28 mouse cellular contexts compared by ENCODE assay signal in the genomic region with DNA sequence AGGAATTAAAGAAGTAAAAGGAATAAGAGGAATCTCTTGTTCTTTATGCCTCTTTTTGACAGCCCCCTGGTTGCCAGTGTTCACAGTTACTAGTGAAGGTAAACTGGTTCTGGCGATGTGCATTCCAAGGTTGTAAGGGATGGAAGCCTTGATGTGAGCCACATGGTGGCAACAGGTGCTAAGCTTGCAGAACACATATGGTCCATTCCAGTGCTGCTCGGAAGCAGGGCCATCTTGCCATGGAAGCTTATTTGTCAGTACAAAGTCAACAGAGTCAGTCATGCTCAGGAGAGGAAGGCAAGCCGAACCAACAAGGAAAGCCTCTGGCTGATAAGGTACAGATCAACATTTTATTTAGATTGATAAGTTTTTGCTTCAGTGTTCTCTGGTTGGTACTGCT. TPM values are rescaled to one million over a fixed set of nuclear protein-coding genes. Genes with fewer than 3 reads are reported as not detected.
"Had no signal": no experiment of that assay in that cellular context is flagged by ENCODE, and none has a peak within 500 bp of the region (broad histone marks: within the 10 kb centered on the region; RNA-seq: fewer than 3 reads in every experiment).

No protein-coding gene starts in this region.

- ATAC-seq: hindbrain, postnatal 0 days; intestine, embryonic 16.5 days; liver, embryonic 12.5 days had no signal

- H3K27ac ChIP-seq: gastrocnemius, adult 2 months; heart, adult 2 months; hindbrain, embryonic 10.5 days; hindbrain, embryonic 12.5 days; hindbrain, embryonic 14.5 days; hindbrain, postnatal 0 days; kidney, embryonic 15.5 days; kidney, postnatal 0 days; limb, embryonic 13.5 days; limb, embryonic 15.5 days; liver, embryonic 12.5 days; liver, embryonic 14.5 days had no signal

- H3K4me1 ChIP-seq: liver, embryonic 12.5 days had no signal

- H3K4me3 ChIP-seq: gastrocnemius, adult 2 months; heart, adult 2 months; heart, embryonic 12.5 days; hindbrain, embryonic 10.5 days; hindbrain, embryonic 12.5 days; kidney, embryonic 15.5 days; limb, embryonic 13.5 days; limb, embryonic 15.5 days; liver, embryonic 12.5 days had no signal

- H3K27me3 ChIP-seq: heart, embryonic 12.5 days; hindbrain, embryonic 12.5 days had no signal

- DNase-seq: gastrocnemius, adult 2 months; gastrocnemius, postnatal 10 days; gastrocnemius, postnatal 25 days; heart, adult 2 months; heart, postnatal 10 days; heart, postnatal 4 days; kidney, adult 11 months; kidney, adult 2 months; kidney, adult 9 months; kidney, postnatal 14 days; kidney, postnatal 36 days; layer of hippocampus, adult 9-11 months; layer of hippocampus, postnatal 36 days; left cerebral cortex, postnatal 4 days had no signal

RNA-seq across cellular contexts. Expression of a gene that starts 7.7 kb away (rescaled TPM):
- polyA plus RNA-seq: kidney, adult 2 months; liver, adult 2 months; liver, embryonic 16.5 days had no signal
